Mouse (Mus musculus) gastrocnemius, postnatal 25 days (tissue): ENCODE results near the gene Pgm5. TPM values are rescaled to one million over a fixed set of nuclear protein-coding genes. Genes with fewer than 3 reads are reported as not detected.
"Not testable (repeated sequence)": the region's sequence is repeated elsewhere in the genome, so short reads cannot be mapped to it uniquely, and the experiment has no call there.

ENCODE experiments used
- DNase-seq: peaks from one replicate; pipeline ENCODE4 v3.0.0; 2022
- long read RNA-seq, 2 experiments: library from polyadenylated mRNA; stranded (forward); transcript quantifications; one replicate each; pipeline ENCODE4 v2.0.0; 2021
- total RNA-seq, 2 experiments: library from RNA; stranded (reverse); gene quantifications; 1 replicate in 1 of 2; 2 replicates in 1 of 2; pipeline ENCODE4 v1.2.3; 2021

Gene Pgm5
- 10 to 100 TPM; 11.6 to 13.4 TPM for total RNA-seq
- long read RNA-seq, experiment 1, partial matches to known transcripts: 0 of 1 reads
- long read RNA-seq, experiment 1, other reads (novel, unspliced or antisense): 1 of 1 reads
- long read RNA-seq, experiment 2, partial matches to known transcripts: 0 of 1 reads
- long read RNA-seq, experiment 2, other reads (novel, unspliced or antisense): 1 of 1 reads

DNA sequence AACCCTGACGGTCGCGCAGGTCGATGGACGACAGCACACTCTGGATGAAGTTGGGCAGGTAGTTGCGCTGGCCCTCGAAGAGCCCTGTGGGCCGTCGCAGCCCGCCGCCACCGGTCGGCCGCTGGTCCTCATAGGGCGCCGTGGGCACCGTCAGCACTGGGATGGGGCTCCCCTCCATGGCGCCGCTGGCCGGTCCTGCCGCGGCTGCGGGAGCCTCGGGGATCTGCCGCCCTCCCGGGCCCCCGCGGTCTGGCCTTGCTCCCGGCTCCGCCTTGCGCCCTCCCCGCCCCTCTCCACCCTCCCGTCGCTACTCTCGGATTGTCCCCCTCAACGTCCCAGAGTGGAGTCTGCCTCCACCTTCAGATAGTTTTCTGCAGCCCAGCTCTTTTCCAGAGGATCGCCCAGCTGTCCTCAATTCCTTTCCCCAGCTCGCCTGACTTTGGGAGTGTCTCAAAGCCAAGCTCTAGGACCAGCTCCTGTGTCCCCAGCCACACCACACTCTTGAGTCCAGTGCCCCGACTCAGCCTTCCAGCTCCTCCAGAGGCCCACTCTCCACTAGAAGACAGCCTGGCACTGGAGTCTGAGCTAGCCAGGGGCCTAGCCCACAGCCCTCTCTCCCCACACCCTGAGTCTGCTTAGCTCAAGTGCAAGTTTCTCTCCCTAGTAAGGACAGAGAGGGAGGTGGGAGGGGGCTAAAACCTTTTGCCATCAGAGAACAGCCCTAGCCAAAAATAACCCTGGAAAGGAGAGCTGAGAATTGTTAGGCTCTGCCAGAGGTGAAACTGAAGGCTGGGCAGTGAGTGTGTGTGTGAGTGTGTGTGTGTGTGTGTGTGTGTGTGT lies at the start of gene Pgm5:
Pgm5 (minus strand) TSS at position 244 of the 840 bp plus-strand sequence.
- DNase-seq: peak; percentile 61

DNA sequence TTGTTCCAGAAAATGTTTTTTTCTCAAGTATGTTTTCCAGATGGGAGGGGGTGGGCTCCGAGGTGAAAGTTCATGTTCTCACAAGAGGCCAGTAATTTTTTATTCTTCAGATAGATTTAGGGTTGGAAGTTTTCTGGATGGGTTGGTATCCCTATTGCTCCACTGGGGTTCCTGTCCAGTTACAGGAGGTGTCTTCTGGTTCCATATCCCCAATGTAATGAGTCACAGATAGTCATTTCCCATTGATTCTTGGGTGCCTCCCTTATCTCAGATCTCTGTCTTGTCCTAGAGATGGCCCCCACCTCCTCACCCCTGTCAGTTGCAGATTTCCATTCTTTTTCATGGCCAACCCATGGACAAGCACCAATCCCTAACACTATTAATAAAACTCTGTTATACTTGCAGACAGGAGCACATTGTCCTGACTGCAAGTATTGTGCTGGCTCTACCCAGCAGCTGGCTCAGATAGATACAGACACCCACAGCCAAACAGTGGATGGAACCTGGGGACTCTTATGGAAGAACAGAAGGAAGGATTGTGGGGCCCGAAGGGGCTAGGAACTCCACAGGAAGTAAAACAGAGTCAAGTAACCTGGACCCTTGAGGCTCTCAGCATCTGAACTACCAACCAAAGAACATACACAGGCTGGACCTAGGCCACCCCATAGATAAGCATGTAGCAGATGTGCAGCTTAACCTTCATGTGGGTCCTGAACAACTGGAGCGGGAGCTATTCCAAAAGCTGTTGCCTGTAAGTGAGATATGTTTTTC lies 46.9 kb upstream of the Pgm5 start:
- DNase-seq: no peak

DNA sequence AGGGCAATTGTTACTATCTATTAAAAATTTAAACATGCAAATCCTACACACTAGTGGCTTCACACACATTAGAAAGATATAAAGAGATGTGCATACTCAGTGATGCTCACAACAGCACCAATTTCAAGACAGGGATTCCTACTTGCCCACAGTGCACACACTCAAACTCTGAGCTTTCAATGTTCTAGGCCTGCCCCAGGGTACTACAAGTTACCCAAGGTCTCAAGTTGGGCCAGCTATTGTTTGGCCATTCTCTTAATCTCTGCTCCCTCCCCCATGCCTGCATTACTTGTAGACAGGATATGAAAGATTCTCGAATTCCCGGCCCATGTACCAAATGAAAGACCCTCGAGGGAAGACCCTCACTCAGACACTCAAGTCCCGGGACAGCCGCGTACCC lies 46.0 kb upstream of the Pgm5 start:
- DNase-seq: no peak

DNA sequence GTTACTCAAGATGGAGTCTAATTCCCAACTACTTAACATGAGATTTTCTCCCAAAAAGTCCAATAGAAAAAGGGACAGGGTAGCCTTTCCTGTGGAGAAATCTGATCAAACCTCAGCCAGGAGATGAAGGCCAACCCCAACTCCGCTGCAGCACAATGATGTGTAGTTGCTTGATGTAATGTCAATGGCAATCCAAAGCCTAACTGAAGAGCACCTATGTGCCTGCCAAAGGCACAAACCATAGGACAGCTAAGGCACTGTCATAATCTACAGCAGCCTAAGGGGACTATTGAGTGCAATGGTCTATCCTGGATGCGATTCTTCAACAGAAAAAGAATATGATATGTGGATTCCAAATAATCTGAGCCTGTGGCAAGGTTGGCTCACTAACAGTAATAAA lies 41.2 kb upstream of the Pgm5 start:
- DNase-seq: no peak

DNA sequence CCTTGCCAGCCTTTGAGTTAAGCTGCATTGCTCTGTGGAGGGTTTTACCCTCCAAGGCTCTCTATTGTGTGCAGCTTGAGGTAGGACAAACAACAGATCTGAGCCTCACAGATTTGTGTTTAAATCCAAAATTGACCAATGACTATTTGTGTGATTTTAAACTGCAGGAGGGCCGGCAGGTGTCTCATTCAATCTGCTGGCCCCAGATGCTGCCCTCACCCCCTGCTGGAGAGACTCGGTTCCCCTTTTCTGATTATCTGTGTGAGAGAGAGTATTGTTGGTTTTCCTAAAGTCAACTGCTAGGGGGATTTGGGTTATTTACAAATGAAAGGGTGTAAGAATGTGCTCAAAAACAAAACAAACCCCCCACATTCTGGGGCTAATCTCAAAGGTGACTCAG lies 40.6 kb upstream of the Pgm5 start:
- no peak for DNase-seq

DNA sequence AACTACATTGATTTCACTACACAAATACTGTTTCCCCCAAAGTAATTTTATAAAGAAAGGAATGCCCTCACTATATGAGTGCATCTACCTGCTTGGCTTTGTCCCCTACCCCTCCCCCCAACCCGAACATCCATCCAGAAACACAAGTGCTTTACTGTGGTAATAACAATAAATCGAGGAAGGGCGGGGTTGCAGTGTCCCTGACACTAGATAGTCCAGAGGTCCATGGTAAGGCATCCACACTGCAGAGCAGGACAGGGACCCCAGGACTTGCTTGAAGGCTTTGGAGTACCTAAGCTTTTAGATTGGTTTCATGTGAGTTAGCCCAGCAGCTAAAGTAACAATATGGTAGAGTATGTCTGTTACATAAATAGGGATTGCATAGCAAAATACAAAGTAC lies 40.0 kb upstream of the Pgm5 start:
- DNase-seq: no peak

DNA sequence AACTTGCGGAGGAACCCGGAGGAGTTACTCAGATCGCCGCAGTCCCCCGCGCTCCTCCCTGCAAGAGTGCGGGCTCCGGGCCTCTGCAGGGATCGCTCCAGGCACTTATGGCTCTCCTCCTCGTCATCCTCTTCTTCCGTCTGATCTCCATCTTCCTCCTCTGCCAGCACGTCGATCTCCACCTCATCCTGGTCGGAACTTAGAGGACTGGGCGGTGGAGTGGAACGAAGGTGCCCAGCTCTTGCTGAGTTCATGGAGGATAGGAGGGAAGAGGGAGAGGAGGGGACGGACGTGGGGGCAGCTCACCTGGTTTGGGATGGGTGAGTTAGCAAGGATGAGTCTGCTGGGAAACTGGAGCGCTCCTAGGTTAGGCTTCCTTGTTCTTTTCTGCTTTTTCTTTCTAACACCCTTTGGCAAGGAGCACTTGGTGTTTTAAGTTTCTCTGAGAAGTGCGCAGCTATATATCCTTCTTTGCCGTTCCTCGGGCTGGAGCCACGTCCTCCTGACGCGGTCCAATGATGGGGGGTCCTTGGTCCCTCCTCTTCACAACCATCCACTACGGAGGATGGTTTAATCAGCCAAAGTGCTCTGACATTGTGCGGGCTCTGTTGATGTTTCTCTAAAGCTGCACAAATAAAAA lies 39.0 kb upstream of the Pgm5 start, which contains the start of gene Foxd4:
Foxd4 (minus strand) TSS at position 617 of the 640 bp plus-strand sequence.
- DNase-seq: no peak

DNA sequence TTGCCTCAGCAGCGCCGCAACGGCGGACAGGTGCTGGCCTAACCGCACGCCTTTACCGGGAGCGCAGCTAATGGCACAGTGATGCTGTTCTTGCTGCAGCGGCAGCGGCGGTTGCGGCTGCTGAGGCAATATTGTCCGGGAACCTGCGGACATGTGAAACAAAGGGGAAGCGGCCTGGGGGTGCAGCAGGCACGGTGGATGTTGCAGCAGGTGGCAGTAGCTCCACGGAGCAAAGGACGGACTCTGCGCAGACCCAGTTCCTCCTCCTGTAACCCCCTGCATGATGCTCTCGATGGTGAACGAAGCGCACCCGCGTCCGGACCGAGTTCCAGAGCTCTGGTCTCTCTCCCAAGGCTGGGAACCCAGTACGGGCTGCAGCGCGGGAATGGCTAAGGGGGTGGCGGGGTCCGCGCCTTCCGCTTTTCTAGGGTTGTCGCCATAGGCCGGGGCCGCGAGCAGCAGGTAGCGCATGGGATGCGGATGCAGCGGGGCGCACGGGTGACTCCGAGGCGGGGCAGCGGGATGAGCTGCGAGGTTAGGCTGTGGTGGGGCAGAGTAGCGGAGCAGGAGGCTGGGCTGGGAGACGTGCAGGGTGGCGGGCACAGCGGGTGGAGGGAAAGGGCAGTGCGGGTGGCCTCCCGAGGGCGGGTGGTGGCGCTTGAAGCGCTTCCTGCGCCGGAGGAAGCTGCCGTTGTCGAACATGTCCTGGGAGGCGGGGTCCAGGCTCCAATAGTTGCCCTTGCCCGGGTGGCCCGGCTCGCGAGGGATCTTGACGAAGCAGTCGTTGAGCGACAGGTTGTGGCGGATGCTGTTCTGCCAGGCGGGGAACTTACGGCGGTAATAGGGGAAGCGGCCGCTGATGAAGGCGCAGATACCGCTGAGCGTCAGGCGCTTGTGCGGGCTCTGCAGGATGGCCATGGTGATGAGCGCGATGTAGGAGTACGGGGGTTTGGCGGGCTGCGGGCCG lies 38.2 kb upstream of the Pgm5 start:
- DNase-seq: no peak

DNA sequence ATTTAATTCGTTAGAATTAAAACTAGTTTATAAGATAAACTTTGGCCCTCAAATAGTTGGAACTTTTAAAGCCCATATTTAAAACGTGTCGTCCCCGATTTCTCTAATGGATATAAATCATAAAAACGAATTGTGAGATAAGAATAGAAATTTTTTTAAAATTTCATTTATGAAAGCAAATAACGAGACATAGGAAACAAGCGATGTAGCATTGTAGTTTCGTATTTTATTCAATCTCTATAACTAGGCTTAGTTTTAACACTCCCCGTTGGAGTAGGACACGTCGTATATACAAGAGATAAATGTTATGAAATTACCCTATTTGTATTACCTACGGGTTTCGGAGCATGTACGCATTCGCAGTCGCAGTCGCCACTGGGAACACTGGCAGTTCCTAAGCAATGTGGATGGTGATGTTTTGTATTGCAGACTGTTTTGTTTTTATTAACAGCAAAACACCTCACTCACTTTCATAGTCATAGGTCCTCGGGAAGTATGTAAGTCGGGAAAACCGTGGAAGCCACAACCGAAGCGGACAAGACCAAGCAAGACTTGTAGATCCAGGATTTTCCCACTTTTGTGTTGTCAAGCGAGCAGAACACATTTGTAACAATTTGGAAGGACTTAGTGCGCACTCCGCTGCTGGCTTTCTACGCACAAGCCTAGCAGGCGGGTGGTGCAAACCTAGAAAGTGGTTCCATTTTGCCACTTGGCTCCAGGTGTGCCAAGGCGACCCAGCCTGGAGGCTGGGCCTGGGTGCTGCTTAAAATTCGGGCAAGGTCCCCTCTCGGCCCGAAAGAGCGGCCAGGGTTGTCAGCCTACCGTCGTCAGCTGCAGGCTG lies 37.3 kb upstream of the Pgm5 start:
- no peak for DNase-seq

DNA sequence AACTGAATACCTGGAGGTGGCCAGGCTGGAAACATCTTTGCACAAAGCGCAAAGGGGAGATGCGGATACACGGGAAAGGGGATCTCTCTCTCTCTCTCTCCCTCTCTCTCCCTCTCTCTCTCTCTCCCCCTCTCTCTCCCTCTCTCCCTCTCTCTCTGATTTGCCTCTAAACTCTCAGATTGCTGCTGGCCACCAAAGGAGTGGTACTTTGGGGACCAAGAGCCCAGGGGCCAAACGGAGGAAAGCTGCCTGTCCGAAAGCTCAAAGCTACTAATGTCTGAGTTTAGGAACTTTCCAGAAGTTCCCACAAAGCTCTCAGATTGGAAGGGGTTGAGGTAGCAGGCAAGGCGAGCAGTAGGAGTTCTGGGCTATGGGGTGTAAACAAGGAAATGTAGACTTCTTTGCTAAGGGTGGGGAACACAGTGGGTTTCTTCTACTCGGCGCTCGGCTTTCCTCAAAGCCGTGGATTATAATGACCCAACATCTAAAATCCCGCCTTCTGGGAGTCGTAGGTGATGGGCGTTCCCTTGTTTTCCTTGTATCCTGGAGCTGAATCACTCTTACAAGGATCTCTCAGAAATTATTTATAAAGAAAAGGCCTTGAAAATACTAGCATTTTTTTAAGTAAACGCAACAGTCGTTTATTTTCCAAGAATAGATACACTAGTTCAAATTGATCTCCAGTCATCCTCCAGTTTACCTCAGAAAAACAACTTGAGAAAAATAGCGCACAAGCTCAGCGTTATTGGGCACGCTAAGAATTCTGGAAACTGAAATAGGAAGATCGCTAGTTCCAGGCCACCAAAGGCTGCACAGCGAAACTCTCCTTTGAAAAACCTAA lies 36.5 kb upstream of the Pgm5 start:
- no peak for DNase-seq

DNA sequence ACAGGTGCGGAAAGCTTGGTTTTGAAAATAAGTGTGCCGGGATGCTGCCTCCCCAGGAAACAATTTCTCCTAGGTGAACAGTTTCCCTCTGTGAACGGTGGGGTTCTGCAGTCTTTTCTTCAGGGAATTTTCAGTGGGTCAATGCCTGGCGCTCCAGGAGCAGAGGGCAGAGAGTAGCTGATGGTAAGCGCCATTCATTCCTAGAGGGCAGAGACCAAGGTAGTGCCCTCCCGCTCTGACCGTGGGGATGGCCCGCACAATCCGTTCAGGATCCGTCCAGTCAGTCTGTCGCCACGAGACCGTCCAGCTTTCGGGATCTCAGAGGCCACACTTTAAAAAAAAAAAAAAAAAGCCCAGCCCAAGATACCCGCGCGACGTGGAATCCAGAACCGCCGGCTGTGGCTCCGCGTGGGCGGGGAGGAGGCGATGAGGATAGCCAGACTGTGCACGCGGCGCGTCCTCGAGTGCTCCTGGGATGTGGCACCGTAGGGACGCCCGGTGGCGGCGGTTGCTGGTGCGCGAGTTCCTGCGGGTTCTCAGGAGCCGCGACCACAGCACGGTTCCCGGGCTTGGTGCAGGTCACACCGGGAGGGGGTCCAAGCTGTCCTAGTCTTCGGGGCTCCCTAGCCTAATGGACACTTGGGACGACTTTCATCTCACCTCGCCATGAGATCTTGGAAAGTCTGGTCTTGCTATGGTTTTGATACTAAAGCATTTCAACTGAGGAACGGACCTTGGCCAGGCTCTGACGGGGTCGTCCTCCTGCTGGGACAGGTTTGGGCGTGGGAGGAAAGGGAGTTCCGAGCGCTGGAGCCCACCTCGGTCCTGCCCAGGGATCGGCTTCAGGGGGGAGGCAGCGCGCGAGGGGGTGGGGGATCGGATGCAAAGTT lies 35.6 kb upstream of the Pgm5 start:
- DNase-seq: no peak

DNA sequence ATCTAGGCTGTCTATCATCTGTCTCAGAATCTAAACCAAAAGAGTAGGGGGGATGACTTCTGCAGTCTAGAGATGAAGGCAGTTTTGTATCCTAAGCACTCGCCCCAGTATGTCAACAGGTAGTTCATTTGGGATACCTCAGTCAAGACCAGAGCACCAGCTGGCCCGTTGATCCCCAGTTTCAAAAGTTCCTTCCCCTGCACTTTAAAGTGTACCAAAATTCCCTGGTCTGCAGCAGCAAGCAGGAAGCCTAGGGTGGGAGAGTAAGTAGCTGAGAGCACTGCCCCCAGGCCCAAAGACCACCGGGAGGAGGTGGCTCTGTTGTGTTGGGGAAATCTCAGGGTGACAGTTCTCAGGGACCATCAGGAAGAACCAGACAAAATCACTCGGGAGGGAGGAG lies 34.9 kb upstream of the Pgm5 start:
- no peak for DNase-seq

DNA sequence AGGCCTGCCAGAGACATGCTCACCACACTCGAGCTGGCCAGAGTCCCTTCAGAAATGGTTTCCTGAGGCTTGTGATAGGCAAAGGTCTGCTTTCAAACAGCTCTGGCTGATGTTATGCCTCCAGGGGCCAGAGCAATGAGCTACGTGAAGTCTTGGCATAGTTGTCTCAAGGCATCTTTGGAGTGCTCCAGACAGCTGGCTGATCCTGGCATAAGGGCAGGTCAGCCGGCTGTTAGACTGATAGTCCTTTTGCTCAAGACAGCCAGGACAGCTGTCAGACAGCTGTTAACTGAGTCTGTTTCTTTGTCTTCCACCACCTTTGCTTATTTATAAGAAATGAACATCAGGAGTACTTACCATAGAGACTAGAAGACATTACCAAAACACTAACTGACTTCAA lies 25.2 kb upstream of the Pgm5 start:
- DNase-seq: no peak

DNA sequence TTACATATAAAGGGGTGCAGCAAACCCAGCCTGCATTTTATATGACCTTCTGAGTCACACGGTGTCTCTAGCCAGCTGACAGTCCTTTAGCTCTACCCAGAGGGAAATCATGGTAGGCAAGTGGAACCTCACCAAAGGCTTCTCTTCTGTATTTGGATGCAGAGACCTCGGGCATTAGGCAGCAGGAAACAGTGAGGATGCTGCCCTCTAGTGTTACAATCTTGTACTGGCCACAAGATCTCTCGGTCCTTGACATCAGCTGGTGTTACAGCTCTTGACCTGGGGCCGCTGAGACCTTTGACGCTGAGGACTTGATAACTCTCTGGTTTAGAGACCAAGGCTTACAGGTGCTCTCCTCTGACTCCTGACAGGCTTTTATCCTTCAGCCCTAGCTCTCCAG lies 23.8 kb upstream of the Pgm5 start:
- no peak for DNase-seq

DNA sequence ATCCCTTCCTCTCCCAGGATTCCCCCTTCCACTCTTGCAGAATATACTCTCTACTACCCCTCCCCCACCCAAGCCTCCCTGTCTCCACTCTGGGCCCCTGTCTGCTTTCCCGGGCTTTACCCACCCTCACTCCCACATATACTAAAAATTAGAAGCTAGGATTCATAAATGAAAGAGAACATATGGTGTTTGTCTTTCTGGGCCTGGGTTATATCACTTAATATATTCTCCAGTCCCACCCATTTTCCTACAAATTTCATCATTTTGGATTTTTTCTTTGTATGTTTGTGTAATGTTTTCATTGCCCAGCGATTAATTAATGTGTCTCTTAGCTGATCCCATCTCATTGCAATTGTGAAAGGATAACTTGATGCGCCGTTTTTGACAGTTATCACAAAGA lies 19.6 kb upstream of the Pgm5 start:
- no peak for DNase-seq

DNA sequence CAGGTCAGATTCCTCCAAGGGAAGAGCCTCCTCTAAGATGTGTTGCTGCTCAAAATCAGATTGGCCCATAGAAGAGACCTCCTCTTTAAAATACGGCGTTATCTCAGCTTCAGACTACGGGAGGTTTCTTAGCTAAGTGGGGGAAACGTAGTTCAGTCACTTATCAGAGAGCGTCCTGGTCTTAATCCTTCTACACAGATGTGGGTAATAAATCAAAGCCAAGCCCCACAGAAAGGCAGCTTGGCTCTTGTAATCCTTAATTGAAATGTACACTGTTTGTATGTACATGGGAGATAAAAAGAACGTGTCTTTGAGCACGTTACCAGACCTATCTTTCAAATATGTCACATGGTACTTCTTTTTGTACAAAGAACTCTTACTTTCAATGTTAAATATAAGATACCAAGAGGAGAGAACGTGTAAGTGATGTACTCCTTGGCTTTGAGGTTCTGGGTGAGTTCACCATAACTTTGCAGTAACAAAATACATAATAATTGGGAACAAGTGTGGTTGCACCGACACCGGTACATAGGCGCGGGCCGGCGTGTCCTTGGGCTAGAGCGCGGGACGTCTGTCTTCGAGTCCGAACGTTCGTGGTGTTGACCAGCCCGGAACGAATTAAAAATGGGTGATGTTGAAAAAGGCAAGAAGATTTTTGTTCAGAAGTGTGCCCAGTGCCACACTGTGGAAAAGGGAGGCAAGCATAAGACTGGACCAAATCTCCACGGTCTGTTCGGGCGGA lies 13.6 kb upstream of the Pgm5 start, which contains the start of gene Gm10053:
Gm10053 (plus strand) TSS at position 558 of the 742 bp plus-strand sequence.
- DNase-seq: not testable (repeated sequence)

DNA sequence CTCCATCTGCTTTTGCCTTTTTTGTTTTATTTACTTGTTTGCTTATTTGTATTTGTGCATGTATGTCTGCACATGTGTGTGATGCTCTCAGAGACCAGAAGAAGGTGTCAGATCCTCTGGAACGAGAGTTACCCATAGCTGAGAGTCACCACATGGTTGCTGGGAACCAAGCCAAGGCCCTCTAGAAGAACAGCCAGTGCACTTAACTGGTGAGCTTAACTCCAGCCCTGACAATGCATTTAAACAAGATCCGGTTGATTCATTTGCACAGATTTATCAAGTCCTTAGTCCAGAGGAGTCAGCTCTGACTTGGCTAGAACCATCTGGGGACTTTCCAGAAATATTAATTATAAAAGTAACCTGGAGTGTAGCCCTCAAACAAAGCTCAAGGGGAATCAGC lies 12.2 kb upstream of the Pgm5 start:
- DNase-seq: no peak
